ENCODE assay signal across 9 mouse cellular contexts in genomic region chr12:81026995-81027942, GRCm38 (mm10). TPM values are rescaled to one million over a fixed set of nuclear protein-coding genes. Genes with fewer than 3 reads are reported as not detected.
DNase-seq lines count a peak whose midpoint lies in the region; ATAC-seq lines count a peak whose summit lies in the region.
"Had no signal": no experiment of that assay in that cellular context is flagged by ENCODE, and none has a peak within 500 bp of the region (broad histone marks: within the 10 kb centered on the region; RNA-seq: fewer than 3 reads in every experiment).

No protein-coding gene starts in this region.

- H3K36me3 ChIP-seq in hindbrain, embryonic 11.5 days (ENCODE audit: control insufficient read depth, insufficient read depth, low read length) = no peaks in the 10 kb centered on the region
- no peaks in the 10 kb centered on the region for H3K36me3 ChIP-seq in liver, embryonic 15.5 days (replicated peaks)

- no peak overlapping the region for H3K27ac ChIP-seq in hindbrain, embryonic 11.5 days (ENCODE audit: low read depth, low read length)
- peak overlapping the region; percentile 9; the same call in 1 of the 2 replicates for H3K27ac ChIP-seq in liver, embryonic 15.5 days (replicated peaks)

- peak overlapping the region; percentile 72 for H3K9ac ChIP-seq in hindbrain, embryonic 11.5 days (ENCODE audit: low read depth, low read length)
- 0 out of 2 replicates have a peak overlapping the region, but pooled peaks have one; percentile 15 for H3K9ac ChIP-seq in liver, embryonic 15.5 days

- H3K4me1 ChIP-seq in hindbrain, embryonic 11.5 days (replicated peaks; ENCODE audit: control insufficient read depth, insufficient read depth, low read length) = peaks cover 3% of the 10 kb centered on the region; the same call in 1 of the 2 replicates
- peaks cover 3% of the 10 kb centered on the region; the same call in 1 of the 2 replicates for H3K4me1 ChIP-seq in liver, embryonic 15.5 days (replicated peaks)

- DNase-seq in kidney, adult 9 months = peak; percentile 17
- DNase-seq in kidney, postnatal 14 days = no peak
- DNase-seq in Muller cell, postnatal 12 days (ENCODE audit: inconsistent ontology term) = peak; percentile 41
- DNase-seq in cerebellum, postnatal 14 days = peak; percentile 58 to 59
- peak; percentile 55 for DNase-seq in hindbrain, embryonic 11.5 days (ENCODE audit: low spot score)
- DNase-seq in thymus, postnatal 10 days (ENCODE audit: low spot score in 2 of 2) = peak; percentile 20 to 29
- no peak for DNase-seq in gastrocnemius, postnatal 4 days (ENCODE audit: low spot score in 2 of 2)

- peaks cover 5% of the 10 kb centered on the region; the same call in 1 of the 2 replicates for H3K27me3 ChIP-seq in hindbrain, embryonic 11.5 days (ENCODE audit: control insufficient read depth, insufficient read depth, low read length)
- peaks cover 45% of the 10 kb centered on the region for H3K27me3 ChIP-seq in liver, embryonic 15.5 days

- no peaks in the 10 kb centered on the region for H3K9me3 ChIP-seq in hindbrain, embryonic 11.5 days (ENCODE audit: control insufficient read depth, low read length)
- H3K9me3 ChIP-seq in liver, embryonic 15.5 days (replicated peaks) = no peaks in the 10 kb centered on the region

- peak overlapping the region; percentile 95 for H3K4me2 ChIP-seq in hindbrain, embryonic 11.5 days (replicated peaks; ENCODE audit: low read depth, low read length)
- peak overlapping the region; percentile 53 for H3K4me2 ChIP-seq in liver, embryonic 15.5 days

- 4% methylated on average over 42 of the region's 45 CpGs for WGBS in hindbrain, embryonic 11.5 days
- WGBS in liver, embryonic 15.5 days (ENCODE audit: insufficient replicate concordance) = 1% methylated on average over 45 of the region's 45 CpGs

- H3K4me3 ChIP-seq in hindbrain, embryonic 11.5 days (ENCODE audit: low read depth, low read length) = peak overlapping the region; percentile 74
- peak overlapping the region; percentile 56 for H3K4me3 ChIP-seq in liver, embryonic 15.5 days (replicated peaks)

- peak; percentile 8 for ATAC-seq in hindbrain, embryonic 11.5 days (ENCODE audit: low FRiP score)
- peak; percentile 49 for ATAC-seq in liver, embryonic 15.5 days (ENCODE audit: insufficient read depth)

RNA-seq across cellular contexts. Expression of gene Smoc1, which starts 0.7 kb away (rescaled TPM):
- 12.9 and 18.7 TPM in 2 replicates for polyA plus RNA-seq in hindbrain, embryonic 11.5 days (2014; fragmentation: Nextera tagmentation; extraction: Ambion mirVana)
- polyA plus RNA-seq in liver, embryonic 15.5 days (2015; fragmentation: Nextera tagmentation; extraction: Ambion mirVana) = 9.5 and 11.2 TPM in 2 replicates
- total RNA-seq in gastrocnemius, postnatal 4 days (2021) = 10 to 100 TPM in 1 of 2 experiments, 1 to 10 TPM in 1; 7.0 to 11.9 TPM

RNA-seq across cellular contexts. Expression of gene Slc10a1, which starts 58.8 kb away (rescaled TPM):
- 0.51 and 0.63 TPM in 2 replicates for polyA plus RNA-seq in hindbrain, embryonic 11.5 days (2014; fragmentation: Nextera tagmentation; extraction: Ambion mirVana)
- 12.9 and 21.9 TPM in 2 replicates for polyA plus RNA-seq in liver, embryonic 15.5 days (2015; fragmentation: Nextera tagmentation; extraction: Ambion mirVana)
- total RNA-seq in gastrocnemius, postnatal 4 days (2021) = under 1 TPM in 1 of 2 experiments, not detected in 1; 0.78 TPM
- total RNA-seq: layer of hippocampus, adult 8-10 months had no signal

Comparison
In these comparisons a context has a peak if more than half of its experiments do, and no peak if none do; other contexts are left out.
1. DNase-seq: peak in kidney, adult 9 months (single experiment), Muller cell, postnatal 12 days (single experiment), cerebellum, postnatal 14 days (2 of 2), hindbrain, embryonic 11.5 days (single experiment) and thymus, postnatal 10 days (2 of 2); none in kidney, postnatal 14 days (single experiment) and gastrocnemius, postnatal 4 days (0 of 2).